21 mouse cellular contexts compared by ENCODE assay signal in genomic region chr19:6572001-6572400, GRCm38 (mm10). TPM values are rescaled to one million over a fixed set of nuclear protein-coding genes. Genes with fewer than 3 reads are reported as not detected.
DNase-seq lines count a peak whose midpoint lies in the region; ATAC-seq lines count a peak whose summit lies in the region.
"Had no signal": no experiment of that assay in that cellular context is flagged by ENCODE, and none has a peak within 500 bp of the region (broad histone marks: within the 10 kb centered on the region; RNA-seq: fewer than 3 reads in every experiment).

No protein-coding gene starts in this region.

- intact Hi-C loops in left cerebral cortex, postnatal 4 days (cut with DNase I) = no loop called here

- peaks cover 30% of the 10 kb centered on the region for H3K4me1 ChIP-seq in forebrain, embryonic 10.5 days
- H3K4me1 ChIP-seq in forebrain, embryonic 13.5 days = peaks cover 12% of the 10 kb centered on the region
- H3K4me1 ChIP-seq: liver, embryonic 15.5 days had no signal

- DNase-seq in forebrain, embryonic 10.5 days (ENCODE audit: extremely low spot score, low spot score) = no peak
- peak; percentile 81 for DNase-seq in left cerebral cortex, postnatal 4 days
- DNase-seq in left cerebral cortex, adult 9 months (ENCODE audit: low spot score in 2 of 2) = no peak
- DNase-seq in cerebellum, postnatal 10 days = peak; percentile 96 to 97
- no peak for DNase-seq in retina, postnatal 1 day
- no peak for DNase-seq in testis, postnatal 14 days (ENCODE audit: low spot score)
- DNase-seq: adrenal gland, adult 8-10 months; forebrain, postnatal 0 days; gastrocnemius, adult 2 months; lung, postnatal 36 days; thymus, postnatal 25 days had no signal

- WGBS in forebrain, embryonic 10.5 days = 54% methylated on average over 4 of the region's 4 CpGs
- 31% methylated on average over 4 of the region's 4 CpGs for WGBS in forebrain, embryonic 13.5 days

- peaks cover 10% of the 10 kb centered on the region for H3K27me3 ChIP-seq in forebrain, embryonic 10.5 days (ENCODE audit: poor library complexity, severe bottlenecking)
- no peaks in the 10 kb centered on the region for H3K27me3 ChIP-seq in forebrain, embryonic 13.5 days
- H3K27me3 ChIP-seq: CH12.LX; embryonic facial prominence, embryonic 12.5 days; neural tube, embryonic 12.5 days had no signal

- H3K4me2 ChIP-seq in forebrain, embryonic 13.5 days = no peak overlapping the region
- H3K4me2 ChIP-seq: embryonic facial prominence, embryonic 12.5 days; heart, embryonic 13.5 days; liver, embryonic 15.5 days; neural tube, embryonic 12.5 days had no signal

- ATAC-seq in forebrain, embryonic 13.5 days = no peak
- ATAC-seq in cerebellum, adult (ENCODE audit: insufficient number of reproducible peaks, low FRiP score, low TSS enrichment) = peak; percentile 64; the same call in 1 of the 2 replicates
- ATAC-seq: forebrain, postnatal 0 days had no signal

- H3K9ac ChIP-seq in forebrain, embryonic 13.5 days = no peak overlapping the region
- H3K9ac ChIP-seq: embryonic facial prominence, embryonic 12.5 days; forebrain, postnatal 0 days; heart, embryonic 13.5 days; liver, embryonic 15.5 days; neural tube, embryonic 12.5 days had no signal

- no peaks in the 10 kb centered on the region for H3K9me3 ChIP-seq in forebrain, embryonic 10.5 days
- H3K9me3 ChIP-seq in forebrain, embryonic 13.5 days (replicated peaks) = no peaks in the 10 kb centered on the region
- H3K9me3 ChIP-seq: embryonic facial prominence, embryonic 12.5 days; heart, embryonic 13.5 days; liver, embryonic 15.5 days; neural tube, embryonic 12.5 days had no signal

- no peak overlapping the region for H3K4me3 ChIP-seq in forebrain, embryonic 10.5 days
- no peak overlapping the region for H3K4me3 ChIP-seq in forebrain, embryonic 13.5 days
- H3K4me3 ChIP-seq: embryonic facial prominence, embryonic 12.5 days; gastrocnemius, adult 2 months; heart, embryonic 13.5 days; liver, embryonic 15.5 days; neural tube, embryonic 12.5 days had no signal

- 0 out of 2 replicates have a peak overlapping the region, but pooled peaks have one; percentile 1 for H3K27ac ChIP-seq in forebrain, embryonic 10.5 days
- no peak overlapping the region for H3K27ac ChIP-seq in forebrain, embryonic 13.5 days
- H3K27ac ChIP-seq: embryonic facial prominence, embryonic 12.5 days; gastrocnemius, adult 2 months; heart, embryonic 13.5 days; liver, embryonic 15.5 days; neural tube, embryonic 12.5 days had no signal

- H3K36me3 ChIP-seq in forebrain, embryonic 10.5 days (replicated peaks) = no peaks in the 10 kb centered on the region
- no peaks in the 10 kb centered on the region for H3K36me3 ChIP-seq in forebrain, embryonic 13.5 days (ENCODE audit: poor library complexity, severe bottlenecking)
- H3K36me3 ChIP-seq: embryonic facial prominence, embryonic 12.5 days; heart, embryonic 13.5 days; liver, embryonic 15.5 days; neural tube, embryonic 12.5 days had no signal

RNA-seq across cellular contexts. Expression of gene Slc22a12, which starts 29.2 kb away (rescaled TPM):
- not detected in 2 replicates for polyA plus RNA-seq in forebrain, embryonic 10.5 days (2016; fragmentation: Nextera tagmentation; extraction: Ambion mirVana)
- not detected in 2 replicates for polyA plus RNA-seq in forebrain, embryonic 13.5 days (2015; fragmentation: Nextera tagmentation; extraction: Ambion mirVana)
- under 1 TPM in 1 of 2 experiments, not detected in 1; 0.30 TPM for total RNA-seq in left cerebral cortex, postnatal 4 days (2021)
- total RNA-seq: forebrain, postnatal 0 days; gastrocnemius, adult 2 months; granulocyte monocyte progenitor cell, adult 5-6 weeks; hematopoietic stem cell, adult 5-6 weeks; monocyte, adult 5-6 weeks had no signal
- polyA plus RNA-seq: embryonic facial prominence, embryonic 12.5 days; heart, embryonic 13.5 days; liver, embryonic 15.5 days; neural tube, embryonic 12.5 days had no signal

Comparison
In these comparisons a context has a peak if more than half of its experiments do, and no peak if none do; other contexts are left out.
1. DNase-seq: peak in left cerebral cortex, postnatal 4 days (single experiment) and cerebellum, postnatal 10 days (2 of 2); none in forebrain, embryonic 10.5 days (single experiment), left cerebral cortex, adult 9 months (0 of 2), retina, postnatal 1 day (single experiment) and testis, postnatal 14 days (single experiment).